Mouse (Mus musculus): ENCODE data around the gene Ltbp3. TPM values are rescaled to one million over a fixed set of nuclear protein-coding genes. Genes with fewer than 3 reads are reported as not detected.

Gene Ltbp3
- polyA plus RNA-seq, 1 experiment from 2014 or later = 9.6 TPM

GRCm38 (mm10) chr19:5803041-5803880 lies 62.6 kb downstream of the Ltbp3 start:
- peak overlapping the region; percentile 52 for H3K4me3 ChIP-seq (ENCODE audit: low read depth, low read length)
- H3K27ac ChIP-seq (ENCODE audit: low read length) = peak overlapping the region; percentile 100
- under 1% methylated on average over 67 of the region's 67 CpGs for WGBS
- H3K9ac ChIP-seq (ENCODE audit: low read depth, low read length) = peak overlapping the region; percentile 95
- no peaks in the 10 kb centered on the region for H3K27me3 ChIP-seq (ENCODE audit: control insufficient read depth, insufficient read depth, low read depth, low read length)
- peak overlapping the region; percentile 90 for H3K4me2 ChIP-seq (ENCODE audit: low read length)
- peaks cover 23% of the 10 kb centered on the region for H3K4me1 ChIP-seq (ENCODE audit: control insufficient read depth, insufficient read depth, low read length)
- no peaks in the 10 kb centered on the region for H3K9me3 ChIP-seq (replicated peaks; ENCODE audit: control insufficient read depth, low read length, poor library complexity, severe bottlenecking)
- ATAC-seq = peak; percentile 97
- H3K36me3 ChIP-seq (ENCODE audit: control insufficient read depth, insufficient read depth, low read length) = 0 out of 2 replicates have a peak, but pooled peaks cover 2% of the 10 kb centered on the region

DNA sequence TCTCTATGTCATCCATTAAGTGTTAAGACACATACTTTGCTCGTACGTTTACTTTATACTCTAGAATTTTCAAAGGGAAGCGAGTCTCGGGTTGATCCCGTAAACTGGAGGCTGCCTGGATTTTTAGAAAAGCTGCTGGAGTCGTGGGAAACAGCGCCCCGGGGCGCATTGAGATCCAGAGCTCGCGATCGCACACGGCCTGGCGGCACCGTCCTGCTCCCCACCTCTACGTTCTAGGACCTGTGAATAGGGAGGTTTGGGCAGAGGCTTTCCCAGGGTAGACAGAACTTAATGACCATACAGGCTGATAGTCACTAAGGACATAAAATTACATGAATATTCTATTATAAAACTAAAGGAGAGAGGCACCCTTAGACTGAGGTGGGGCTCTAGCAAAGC lies 63.2 kb downstream of the Ltbp3 start:
- ATAC-seq = peak; percentile 41
- Histone ChIP-seq H3K36me3 (ENCODE audit: control insufficient read depth, insufficient read depth, low read length) (no peaks in the 10 kb centered on the region), H3K4me1 (ENCODE audit: control insufficient read depth, insufficient read depth, low read length) (peaks cover 23% of the 10 kb centered on the region), H3K9me3 (replicated peaks; ENCODE audit: control insufficient read depth, low read length, poor library complexity, severe bottlenecking) (no peaks in the 10 kb centered on the region), H3K4me2 (ENCODE audit: low read length) (peak overlapping the region; percentile 90), H3K27ac (ENCODE audit: low read length) (peak overlapping the region; percentile 100), H3K27me3 (ENCODE audit: control insufficient read depth, insufficient read depth, low read depth, low read length) (no peaks in the 10 kb centered on the region), H3K9ac (ENCODE audit: low read depth, low read length) (peak overlapping the region; percentile 82), H3K4me3 (ENCODE audit: low read depth, low read length) (peak overlapping the region; percentile 52)
- WGBS = 1% methylated on average over 16 of the region's 16 CpGs

- Histone ChIP-seq H3K27ac (ENCODE audit: low read length) (peak overlapping the region; percentile 100), H3K27me3 (ENCODE audit: control insufficient read depth, insufficient read depth, low read depth, low read length) (no peaks in the 10 kb centered on the region), H3K9me3 (replicated peaks; ENCODE audit: control insufficient read depth, low read length, poor library complexity, severe bottlenecking) (no peaks in the 10 kb centered on the region), H3K4me1 (ENCODE audit: control insufficient read depth, insufficient read depth, low read length) (peaks cover 23% of the 10 kb centered on the region), H3K4me3 (ENCODE audit: low read depth, low read length) (no peak overlapping the region), H3K36me3 (ENCODE audit: control insufficient read depth, insufficient read depth, low read length) (no peaks in the 10 kb centered on the region), H3K9ac (ENCODE audit: low read depth, low read length) (peak overlapping the region; percentile 82), H3K4me2 (ENCODE audit: low read length) (peak overlapping the region; percentile 90; the same call in 1 of the 2 replicates)
- ATAC-seq = no peak
- WGBS = 40% methylated on average over 8 of the region's 8 CpGs
Measured at GRCm38 (mm10) chr19:5804371-5804899, 63.7 kb downstream of the Ltbp3 start.

- ATAC-seq = no peak
- 3% methylated on average over 8 of the region's 8 CpGs for WGBS
- Histone ChIP-seq H3K4me3 (ENCODE audit: low read depth, low read length) (no peak overlapping the region), H3K4me1 (ENCODE audit: control insufficient read depth, insufficient read depth, low read length) (peaks cover 38% of the 10 kb centered on the region), H3K36me3 (ENCODE audit: control insufficient read depth, insufficient read depth, low read length) (no peaks in the 10 kb centered on the region), H3K27ac (ENCODE audit: low read length) (peak overlapping the region; percentile 64), H3K9me3 (replicated peaks; ENCODE audit: control insufficient read depth, low read length, poor library complexity, severe bottlenecking) (no peaks in the 10 kb centered on the region), H3K9ac (ENCODE audit: low read depth, low read length) (peak overlapping the region; percentile 41), H3K27me3 (ENCODE audit: control insufficient read depth, insufficient read depth, low read depth, low read length) (no peaks in the 10 kb centered on the region), H3K4me2 (ENCODE audit: low read length) (no peak overlapping the region)
Measured at GRCm38 (mm10) chr19:5806051-5806808, 65.5 kb downstream of the Ltbp3 start.

DNA sequence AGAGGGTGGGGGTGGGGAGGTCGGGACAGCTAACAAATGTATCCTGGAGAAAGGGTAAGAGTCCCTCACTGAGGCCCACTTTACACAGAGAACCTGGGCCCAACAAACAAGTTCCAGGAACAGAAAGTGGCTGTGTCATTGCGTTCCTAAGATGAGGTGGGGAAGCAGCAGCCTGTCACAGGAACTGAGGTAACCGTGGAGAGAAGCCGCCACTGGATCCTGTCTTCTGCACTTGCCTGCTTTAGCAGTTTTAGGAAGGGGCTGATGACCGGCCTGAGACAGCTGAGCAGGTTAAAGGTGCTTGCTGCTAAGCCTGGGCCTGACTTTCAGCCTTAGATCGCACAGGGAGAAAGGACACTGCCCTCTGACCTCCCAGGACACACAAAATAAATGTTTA lies 66.1 kb downstream of the Ltbp3 start:
- H3K4me3 ChIP-seq (ENCODE audit: low read depth, low read length) = no peak overlapping the region
- H3K4me1 ChIP-seq (ENCODE audit: control insufficient read depth, insufficient read depth, low read length) = peaks cover 44% of the 10 kb centered on the region
- peak overlapping the region; percentile 41; the same call in 1 of the 2 replicates for H3K9ac ChIP-seq (ENCODE audit: low read depth, low read length)
- no peaks in the 10 kb centered on the region for H3K27me3 ChIP-seq (ENCODE audit: control insufficient read depth, insufficient read depth, low read depth, low read length)
- H3K4me2 ChIP-seq (ENCODE audit: low read length) = no peak overlapping the region
- 28% methylated on average over 6 of the region's 6 CpGs for WGBS
- H3K36me3 ChIP-seq (ENCODE audit: control insufficient read depth, insufficient read depth, low read length) = no peaks in the 10 kb centered on the region
- H3K27ac ChIP-seq (ENCODE audit: low read length) = peak overlapping the region; percentile 59; the same call in 1 of the 2 replicates
- no peak for ATAC-seq
- no peaks in the 10 kb centered on the region for H3K9me3 ChIP-seq (replicated peaks; ENCODE audit: control insufficient read depth, low read length, poor library complexity, severe bottlenecking)

GRCm38 (mm10) chr19:5807740-5808139 lies 67.0 kb downstream of the Ltbp3 start:
- no peaks in the 10 kb centered on the region for H3K9me3 ChIP-seq (replicated peaks; ENCODE audit: control insufficient read depth, low read length, poor library complexity, severe bottlenecking)
- peaks cover 53% of the 10 kb centered on the region for H3K4me1 ChIP-seq (ENCODE audit: control insufficient read depth, insufficient read depth, low read length)
- H3K27me3 ChIP-seq (ENCODE audit: control insufficient read depth, insufficient read depth, low read depth, low read length) = no peaks in the 10 kb centered on the region
- ATAC-seq = no peak
- no peak overlapping the region for H3K4me3 ChIP-seq (ENCODE audit: low read depth, low read length)
- no peak overlapping the region for H3K27ac ChIP-seq (ENCODE audit: low read length)
- no peak overlapping the region for H3K4me2 ChIP-seq (ENCODE audit: low read length)
- no peak overlapping the region for H3K9ac ChIP-seq (ENCODE audit: low read depth, low read length)
- no peaks in the 10 kb centered on the region for H3K36me3 ChIP-seq (ENCODE audit: control insufficient read depth, insufficient read depth, low read length)
- 60% methylated on average over 2 of the region's 3 CpGs for WGBS

Other genes with a start within 250 kb of the Ltbp3 start
- gene 1700020D05Rik, start 237.1 kb upstream of the Ltbp3 start, polyA plus RNA-seq (2015; fragmentation: Nextera tagmentation; extraction: Ambion mirVana) = not detected in 2 replicates
- gene Snx32, start 230.4 kb upstream of the Ltbp3 start, polyA plus RNA-seq (2015; fragmentation: Nextera tagmentation; extraction: Ambion mirVana) = 112 and 116 TPM in 2 replicates
- 0.11 TPM in 1 of 2 replicates, not detected in the other for gene Ovol1, start 180.3 kb upstream of the Ltbp3 start, polyA plus RNA-seq (2015; fragmentation: Nextera tagmentation; extraction: Ambion mirVana)
- gene Ap5b1, start 172.9 kb upstream of the Ltbp3 start, polyA plus RNA-seq (2015; fragmentation: Nextera tagmentation; extraction: Ambion mirVana) = 1.9 and 2.3 TPM in 2 replicates
- 55.5 and 58.4 TPM in 2 replicates for gene Rnaseh2c, start 139.0 kb upstream of the Ltbp3 start, polyA plus RNA-seq (2015; fragmentation: Nextera tagmentation; extraction: Ambion mirVana)
- 82.0 and 83.1 TPM in 2 replicates for gene Kat5, start 130.7 kb upstream of the Ltbp3 start, polyA plus RNA-seq (2015; fragmentation: Nextera tagmentation; extraction: Ambion mirVana)
- 30.6 and 37.7 TPM in 2 replicates for gene Rela, start 103.4 kb upstream of the Ltbp3 start, polyA plus RNA-seq (2015; fragmentation: Nextera tagmentation; extraction: Ambion mirVana)
- 17.5 and 17.7 TPM in 2 replicates for gene Sipa1, start 77.2 kb upstream of the Ltbp3 start, polyA plus RNA-seq (2015; fragmentation: Nextera tagmentation; extraction: Ambion mirVana)
- gene Map3k11, start 52.2 kb upstream of the Ltbp3 start, polyA plus RNA-seq (2015; fragmentation: Nextera tagmentation; extraction: Ambion mirVana) = 9.5 and 12.9 TPM in 2 replicates
- gene Pcnx3, start 52.0 kb upstream of the Ltbp3 start, polyA plus RNA-seq (2015; fragmentation: Nextera tagmentation; extraction: Ambion mirVana) = 23.9 and 25.3 TPM in 2 replicates
- 0.15 TPM in 1 of 2 replicates, not detected in the other for gene Kcnk7, start 36.5 kb upstream of the Ltbp3 start, polyA plus RNA-seq (2015; fragmentation: Nextera tagmentation; extraction: Ambion mirVana)
- 31.3 and 38.6 TPM in 2 replicates for gene Ehbp1l1, start 14.6 kb upstream of the Ltbp3 start, polyA plus RNA-seq (2015; fragmentation: Nextera tagmentation; extraction: Ambion mirVana)
- gene Fam89b, start 11.3 kb upstream of the Ltbp3 start, polyA plus RNA-seq (2015; fragmentation: Nextera tagmentation; extraction: Ambion mirVana) = 116 and 131 TPM in 2 replicates
- gene Scyl1, start 30.5 kb downstream of the Ltbp3 start, polyA plus RNA-seq (2015; fragmentation: Nextera tagmentation; extraction: Ambion mirVana) = 86.3 and 86.6 TPM in 2 replicates
- 14.7 and 16.5 TPM in 2 replicates for gene Frmd8, start 134.4 kb downstream of the Ltbp3 start, polyA plus RNA-seq (2015; fragmentation: Nextera tagmentation; extraction: Ambion mirVana)
- 2.0 and 2.2 TPM in 2 replicates for gene Slc25a45, start 136.9 kb downstream of the Ltbp3 start, polyA plus RNA-seq (2015; fragmentation: Nextera tagmentation; extraction: Ambion mirVana)
- 13.4 and 14.6 TPM in 2 replicates for gene Tigd3, start 153.2 kb downstream of the Ltbp3 start, polyA plus RNA-seq (2015; fragmentation: Nextera tagmentation; extraction: Ambion mirVana)
- 105 and 121 TPM in 2 replicates for gene Dpf2, start 172.1 kb downstream of the Ltbp3 start, polyA plus RNA-seq (2015; fragmentation: Nextera tagmentation; extraction: Ambion mirVana)
- 16.0 and 20.4 TPM in 2 replicates for gene Cdc42ep2, start 183.9 kb downstream of the Ltbp3 start, polyA plus RNA-seq (2015; fragmentation: Nextera tagmentation; extraction: Ambion mirVana)
- gene Pola2, start 223.3 kb downstream of the Ltbp3 start, polyA plus RNA-seq (2015; fragmentation: Nextera tagmentation; extraction: Ambion mirVana) = 19.4 and 22.4 TPM in 2 replicates
- not detected in 2 replicates for gene Slc22a20, start 245.2 kb downstream of the Ltbp3 start, polyA plus RNA-seq (2015; fragmentation: Nextera tagmentation; extraction: Ambion mirVana)

Data from midbrain, embryonic 16.5 days (tissue).